Mouse (Mus musculus): ENCODE results near the gene Ccnl2.

DNA sequence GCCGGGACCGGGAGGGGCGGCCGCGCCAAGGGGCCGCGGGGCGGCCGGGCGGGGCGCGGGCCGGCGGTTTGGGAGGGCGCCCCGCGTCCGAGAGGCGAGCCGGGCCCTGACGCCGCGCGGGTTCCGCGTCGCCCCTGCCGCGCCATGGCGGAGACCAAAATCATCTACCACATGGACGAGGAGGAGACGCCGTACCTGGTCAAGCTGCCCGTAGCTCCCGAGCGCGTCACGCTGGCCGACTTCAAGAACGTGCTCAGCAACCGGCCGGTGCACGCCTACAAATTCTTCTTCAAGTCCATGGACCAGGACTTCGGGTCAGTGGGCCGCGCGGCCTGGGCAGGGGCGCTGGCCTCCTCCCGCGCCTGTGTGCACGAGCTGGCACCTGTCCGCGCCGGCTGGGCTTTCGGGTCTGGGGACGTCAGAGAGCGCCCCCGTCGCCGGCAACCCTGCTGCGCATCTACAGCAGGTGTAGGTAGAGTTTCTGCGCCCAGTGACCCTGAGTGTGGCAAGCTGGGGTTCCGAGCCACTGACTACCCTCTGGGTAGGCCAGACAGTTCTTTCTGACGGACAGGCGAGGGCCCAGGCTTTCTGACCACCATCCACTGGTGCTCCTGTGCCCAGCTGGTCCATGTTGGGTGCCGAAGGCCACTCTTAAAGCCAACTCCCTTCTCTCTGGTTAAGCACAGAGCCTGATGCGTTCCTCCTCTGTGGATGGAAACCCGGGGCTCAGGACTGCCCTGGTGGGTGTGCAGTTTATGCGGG is 35.5 kb downstream of the Ccnl2 start:
- TF ChIP-seq CTCF (IDR thresholded peaks at IDR 0.05; ENCODE audit: extremely low read depth, insufficient read depth, low read length) = no peak
- no peak for TF ChIP-seq POLR2A (IDR thresholded peaks at IDR 0.05; ENCODE audit: extremely low read depth, insufficient read depth, low read length)

Data from cortical plate, adult 2 months (tissue).